ENCODE assay signal across 11 mouse cellular contexts in the genomic region with DNA sequence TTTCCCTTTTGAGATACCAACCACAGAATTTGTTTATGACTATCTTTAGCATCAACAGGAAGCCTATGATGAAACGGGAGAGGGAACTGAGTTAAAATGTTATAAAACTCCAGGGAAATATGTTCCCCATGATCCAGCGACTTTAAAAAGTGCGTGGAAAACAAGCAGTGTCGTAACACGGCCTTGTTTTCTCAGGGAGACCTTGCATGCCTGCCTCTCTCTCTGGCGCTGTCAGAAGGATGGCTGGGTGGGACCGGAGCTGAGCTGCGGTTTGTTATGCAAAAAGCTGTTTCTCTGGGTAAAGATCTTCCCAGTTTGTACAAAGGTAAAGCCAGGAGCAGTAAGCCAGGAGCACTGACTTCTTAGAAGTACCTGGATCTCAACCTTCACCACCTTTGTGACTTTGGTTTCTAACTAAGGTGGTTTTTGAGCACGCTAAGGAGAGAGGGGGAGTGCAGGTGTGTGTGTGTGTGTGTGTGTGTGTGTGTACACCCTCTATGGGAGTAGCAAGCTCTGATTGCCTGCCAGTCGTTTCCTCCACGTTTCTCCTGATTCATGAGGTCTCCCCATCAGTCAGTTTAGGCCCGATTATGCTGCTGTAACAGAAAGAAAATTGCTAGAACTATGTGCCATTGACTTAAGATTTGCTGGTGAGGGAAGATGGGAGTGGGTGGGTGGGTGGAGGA.
DNase-seq lines count a peak whose midpoint lies in the region; ATAC-seq and TF ChIP-seq lines count a peak whose summit lies in the region.
"Had no signal": no experiment of that assay in that cellular context is flagged by ENCODE, and none has a peak within 500 bp of the region (broad histone marks: within the 10 kb centered on the region; RNA-seq: fewer than 3 reads in every experiment).

No protein-coding gene starts in this region.

- no peak overlapping the region for H3K4me2 ChIP-seq in forebrain, embryonic 16.5 days (ENCODE audit: low read length)
- H3K4me2 ChIP-seq: limb, embryonic 13.5 days; neural tube, embryonic 13.5 days had no signal

- no peak for TF ChIP-seq CTCF in liver, adult 2 months (IDR thresholded peaks at IDR 0.05; ENCODE audit: low read depth, low read length)

- no peak overlapping the region for H3K9ac ChIP-seq in liver, adult 2 months (ENCODE audit: low read depth, low read length)
- H3K9ac ChIP-seq in forebrain, embryonic 16.5 days (replicated peaks; ENCODE audit: low read depth, low read length) = no peak overlapping the region
- H3K9ac ChIP-seq: limb, embryonic 13.5 days; neural tube, embryonic 13.5 days had no signal

- H3K36me3 ChIP-seq in liver, adult 2 months (ENCODE audit: control insufficient read depth, insufficient read depth, low read length) = no peaks in the 10 kb centered on the region
- H3K36me3 ChIP-seq in forebrain, embryonic 16.5 days (ENCODE audit: control insufficient read depth, insufficient read depth) = no peaks in the 10 kb centered on the region
- H3K36me3 ChIP-seq: limb, embryonic 13.5 days; neural tube, embryonic 13.5 days had no signal

- no peaks in the 10 kb centered on the region for H3K79me2 ChIP-seq in liver, adult 2 months (ENCODE audit: control insufficient read depth, insufficient read depth, low read length)

- peak; percentile 69 for ATAC-seq in megakaryocyte, adult 5-6 weeks (ENCODE audit: poor library complexity, severe bottlenecking)
- ATAC-seq in forebrain, embryonic 16.5 days = no peak

- TF ChIP-seq POLR2A in liver, adult 2 months (IDR thresholded peaks at IDR 0.05; ENCODE audit: extremely low read depth, insufficient read depth, low read length) = no peak

- H3K4me1 ChIP-seq in liver, adult 2 months (ENCODE audit: control insufficient read depth, insufficient read depth, low read length) = no peaks in the 10 kb centered on the region
- H3K4me1 ChIP-seq in forebrain, embryonic 16.5 days (replicated peaks; ENCODE audit: control insufficient read depth, insufficient read depth, low read length) = no peaks in the 10 kb centered on the region
- H3K4me1 ChIP-seq: neural tube, embryonic 13.5 days had no signal

- H3K9me3 ChIP-seq in forebrain, embryonic 16.5 days (ENCODE audit: control insufficient read depth, low read length) = no peaks in the 10 kb centered on the region
- H3K9me3 ChIP-seq: limb, embryonic 13.5 days; neural tube, embryonic 13.5 days had no signal

- no peaks in the 10 kb centered on the region for H3K27me3 ChIP-seq in liver, adult 2 months (ENCODE audit: control insufficient read depth, insufficient read depth, low read length)
- H3K27me3 ChIP-seq in forebrain, embryonic 16.5 days (replicated peaks; ENCODE audit: control insufficient read depth, insufficient read depth, low read length) = no peaks in the 10 kb centered on the region
- H3K27me3 ChIP-seq: limb, embryonic 13.5 days; neural tube, embryonic 13.5 days had no signal

- peak; percentile 10 for DNase-seq in liver, adult 2 months (ENCODE audit: extremely low read depth, low read depth, low spot score)
- DNase-seq in liver = no peak
- peak; percentile 44 for DNase-seq in adrenal gland, postnatal 25 days
- DNase-seq in thymus, postnatal 25 days = peak; percentile 68
- no peak for DNase-seq in layer of hippocampus, postnatal 25 days (ENCODE audit: extremely low spot score in 1 of 2, low spot score in 1 of 2)
- DNase-seq in kidney, postnatal 14 days = no peak
- DNase-seq: gastrocnemius, postnatal 10 days had no signal

- no peak overlapping the region; the same call in 1 of the 2 replicates for H3K4me3 ChIP-seq in liver, adult 2 months (ENCODE audit: insufficient read depth, low read depth, low read length)
- no peak overlapping the region for H3K4me3 ChIP-seq in forebrain, embryonic 16.5 days (replicated peaks; ENCODE audit: low read length)
- H3K4me3 ChIP-seq: limb, embryonic 13.5 days; neural tube, embryonic 13.5 days had no signal

- 24% methylated on average over 12 of the region's 12 CpGs for WGBS in liver, adult 2 months
- 33% methylated on average over 12 of the region's 12 CpGs for WGBS in forebrain, embryonic 16.5 days

- H3K27ac ChIP-seq in liver, adult 2 months (replicated peaks; ENCODE audit: insufficient read depth, low read depth, low read length) = no peak overlapping the region; the same call in 1 of the 2 replicates
- no peak overlapping the region for H3K27ac ChIP-seq in forebrain, embryonic 16.5 days (ENCODE audit: low read length)
- H3K27ac ChIP-seq: limb, embryonic 13.5 days; neural tube, embryonic 13.5 days had no signal

Comparison
In these comparisons a context has a peak if more than half of its experiments do, and no peak if none do; other contexts are left out.
1. DNase-seq: peak in liver, adult 2 months (single experiment), adrenal gland, postnatal 25 days (single experiment) and thymus, postnatal 25 days (single experiment); none in liver (single experiment), layer of hippocampus, postnatal 25 days (0 of 2) and kidney, postnatal 14 days (single experiment).